9 mouse cellular contexts compared by ENCODE assay signal in genomic region chr10:29146198-29146857, GRCm38 (mm10). TPM values are rescaled to one million over a fixed set of nuclear protein-coding genes. Genes with fewer than 3 reads are reported as not detected.
A peak's percentile ranks its signal among the peaks of the same experiment; 100 is the strongest.
DNase-seq lines count a peak whose midpoint lies in the region; ATAC-seq and TF ChIP-seq lines count a peak whose summit lies in the region.
"Had no signal": no experiment of that assay in that cellular context is flagged by ENCODE, and none has a peak within 500 bp of the region (broad histone marks: within the 10 kb centered on the region; RNA-seq: fewer than 3 reads in every experiment).

No protein-coding gene starts in this region.

- no peak for TF ChIP-seq POLR2A in myocyte (IDR thresholded peaks at IDR 0.05; ENCODE audit: insufficient read length, low read depth)

- H3K9ac ChIP-seq in intestine, embryonic 14.5 days (ENCODE audit: low read length) = no peak overlapping the region; the same call in 1 of the 2 replicates

- under 1% methylated on average over 22 of the region's 22 CpGs for WGBS in intestine, embryonic 14.5 days

- peaks cover 53% of the 10 kb centered on the region for H3K27me3 ChIP-seq in intestine, embryonic 14.5 days (replicated peaks; ENCODE audit: control insufficient read depth, insufficient read depth, low read length)
- H3K27me3 ChIP-seq in myocyte (ENCODE audit: control insufficient read depth, insufficient read depth, insufficient read length) = no peaks in the 10 kb centered on the region

- no peaks in the 10 kb centered on the region for H3K9me3 ChIP-seq in intestine, embryonic 14.5 days (ENCODE audit: control insufficient read depth, low read length)

- H3K27ac ChIP-seq in intestine, embryonic 14.5 days (ENCODE audit: low read depth) = no peak overlapping the region

- H3K4me2 ChIP-seq in intestine, embryonic 14.5 days (ENCODE audit: low read length) = peak overlapping the region; percentile 66
- H3K4me2 ChIP-seq in myocyte (ENCODE audit: low read depth) = peak overlapping the region; percentile 85

- H3K4me1 ChIP-seq in intestine, embryonic 14.5 days (replicated peaks; ENCODE audit: control insufficient read depth, insufficient read depth, low read length) = peaks cover 13% of the 10 kb centered on the region

- no peaks in the 10 kb centered on the region for H3K79me2 ChIP-seq in myocyte (ENCODE audit: control insufficient read depth, insufficient read depth)

- H3ac ChIP-seq in myocyte (ENCODE audit: control insufficient read depth, insufficient read length) = no peak overlapping the region

- H3K4me3 ChIP-seq in intestine, embryonic 14.5 days (ENCODE audit: low read depth, low read length) = peak overlapping the region; percentile 37
- peak overlapping the region; percentile 4 for H3K4me3 ChIP-seq in myocyte

- no peaks in the 10 kb centered on the region for H3K36me3 ChIP-seq in intestine, embryonic 14.5 days (ENCODE audit: control insufficient read depth, insufficient read depth, low read length)
- peaks cover 4% of the 10 kb centered on the region for H3K36me3 ChIP-seq in myocyte (ENCODE audit: control insufficient read depth, insufficient read depth)

- ATAC-seq in cerebellum, adult (ENCODE audit: insufficient number of reproducible peaks, low FRiP score, low TSS enrichment) = peak; percentile 56
- ATAC-seq in intestine, embryonic 14.5 days (replicated peaks; ENCODE audit: low FRiP score, low TSS enrichment, low read depth) = peak; percentile 64; the same call in 1 of the 2 replicates
- ATAC-seq in granulocyte monocyte progenitor cell, adult 5-6 weeks (replicated peaks; ENCODE audit: poor library complexity, severe bottlenecking) = no peak

- DNase-seq in cerebellum, adult 8-10 months = no peak
- DNase-seq in retina, postnatal 1 day = peak; percentile 55
- no peak for DNase-seq in retina, embryonic 14.5 days (ENCODE audit: low spot score)
- no peak for DNase-seq in intestine, embryonic 14.5 days (ENCODE audit: low spot score)
- DNase-seq in urinary bladder, postnatal 10 days (ENCODE audit: low spot score) = no peak

TF ChIP-seq in myocyte, 11 proteins besides CTCF, POLR2A, EP300 and RAD21:
- no peak for TF ChIP-seq MAX (IDR thresholded peaks at IDR 0.05; ENCODE audit: low read depth)

RNA-seq across cellular contexts. Expression of gene Soga3, which starts 2.7 kb away (rescaled TPM):
- polyA plus RNA-seq in intestine, embryonic 14.5 days (2014; fragmentation: Nextera tagmentation; extraction: Ambion mirVana) = 3.3 and 4.2 TPM in 2 replicates
- polyA plus RNA-seq in myocyte (2012; fragmentation: generic; extraction: Trizol) = 1.6 TPM
- not detected in 2 replicates for total RNA-seq in granulocyte monocyte progenitor cell, adult 5-6 weeks (2014; fragmentation: Nextera tagmentation)
- not detected in 2 replicates for total RNA-seq in granulocyte monocyte progenitor cell, adult 5-6 weeks (2017)
- polyA plus RNA-seq: spleen, adult 2 months had no signal

RNA-seq across cellular contexts. Expression of gene Gm49353, which starts 52.4 kb away (rescaled TPM):
- 0.89 TPM in 1 of 2 replicates, not detected in the other for polyA plus RNA-seq in intestine, embryonic 14.5 days (2014; fragmentation: Nextera tagmentation; extraction: Ambion mirVana)
- 0.16 TPM for polyA plus RNA-seq in myocyte (2012; fragmentation: generic; extraction: Trizol)
- total RNA-seq in granulocyte monocyte progenitor cell, adult 5-6 weeks (2014; fragmentation: Nextera tagmentation) = not detected in 2 replicates
- not detected in 2 replicates for total RNA-seq in granulocyte monocyte progenitor cell, adult 5-6 weeks (2017)
- polyA plus RNA-seq: spleen, adult 2 months had no signal
